Mouse (Mus musculus) kidney, adult 9 months (tissue): ENCODE measurements at regions not wholly inside any gene's neighbourhood (a gene's known extent, or its start where the extent isn't known, plus 50 kb on each side); places are given as distances from the start of the nearest gene placed in this dataset.
A peak's percentile ranks its signal among the peaks of the same experiment; 100 is the strongest.

Source experiments
- DNase-seq: peaks from one replicate; pipeline ENCODE4 v3.0.0; 2022

DNA sequence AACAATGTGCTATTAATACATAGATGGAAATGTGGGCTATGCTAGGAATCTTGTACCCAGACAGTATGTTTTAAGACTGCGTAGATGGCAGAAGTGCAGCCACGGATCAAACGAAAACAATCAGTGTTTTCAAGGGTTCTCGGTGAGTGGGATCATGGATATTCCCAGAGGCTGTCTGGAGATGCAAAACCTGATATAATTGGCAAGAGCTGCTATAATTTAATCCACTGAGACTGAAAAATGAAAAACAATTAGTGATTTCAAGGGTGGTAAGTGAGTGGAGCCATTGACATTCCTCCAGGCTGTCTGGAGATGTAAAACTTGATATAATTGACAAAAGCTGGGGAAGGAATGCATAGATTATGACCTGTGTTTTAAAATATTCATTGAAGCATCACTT is 545.5 kb upstream of the Api5 start:
- DNase-seq: no peak

- DNase-seq: no peak
Observed at GRCm38 (mm10) chr2:94963520-94963919, 525.6 kb upstream of the Api5 start.

DNA sequence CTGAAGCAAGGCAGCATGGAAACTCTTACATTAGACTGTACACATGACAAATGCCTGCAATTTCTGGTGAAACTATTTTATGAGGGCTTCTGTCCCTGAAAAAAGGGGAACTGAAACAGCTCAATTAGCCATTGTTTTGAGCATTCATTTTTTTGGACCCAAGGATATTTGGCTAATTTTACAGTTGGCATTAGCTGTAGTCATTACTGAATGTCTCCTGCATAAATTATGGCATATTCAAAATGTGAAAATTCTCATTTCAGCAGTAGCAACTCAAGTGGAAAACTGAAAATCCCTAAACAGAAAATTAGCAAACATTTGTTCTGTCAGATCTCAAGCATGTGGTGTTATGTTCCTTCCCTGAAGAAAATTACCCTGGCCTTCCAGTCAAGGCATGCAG is 507.7 kb upstream of the Api5 start:
- DNase-seq: no peak

DNA sequence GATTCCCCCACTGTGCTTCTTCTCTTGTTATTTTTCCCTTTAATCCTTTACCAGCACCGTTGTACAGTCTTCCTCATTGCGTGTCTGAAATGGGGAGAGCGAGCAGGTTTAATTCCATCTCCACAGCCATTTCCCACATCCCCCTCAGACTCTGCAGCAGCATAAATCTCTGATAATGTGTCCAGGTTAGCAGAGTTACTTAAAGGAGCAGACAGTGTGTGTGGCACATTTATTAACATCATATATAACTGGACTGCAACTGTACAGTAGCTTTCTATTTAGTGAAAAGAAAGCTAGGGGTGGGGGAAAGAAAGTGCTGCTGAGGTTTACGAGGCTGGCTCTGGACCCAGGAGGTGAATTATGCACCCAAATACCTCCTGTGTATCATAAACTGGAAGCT is 494.2 kb upstream of the Api5 start:
- no peak for DNase-seq

DNA sequence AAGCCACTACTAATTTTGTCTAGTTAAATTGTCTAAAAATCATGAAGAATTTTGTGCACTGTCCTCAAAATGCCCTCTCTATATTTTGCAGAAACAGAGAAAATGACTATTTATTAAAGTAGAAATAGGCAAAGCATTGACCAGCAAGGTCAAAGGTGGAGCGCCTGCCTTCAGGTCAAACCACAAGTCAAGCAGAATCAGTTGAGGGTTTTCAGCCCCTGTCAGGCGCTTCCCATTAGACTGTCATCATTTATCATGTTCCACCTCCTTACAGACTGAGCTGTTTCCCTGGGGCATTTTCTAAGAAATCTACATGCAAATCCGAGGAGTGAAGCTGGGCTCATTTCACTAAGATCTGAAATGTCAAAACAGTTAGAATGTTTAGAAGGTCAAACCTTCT is 481.4 kb upstream of the Api5 start:
- peak; percentile 10 for DNase-seq

DNA sequence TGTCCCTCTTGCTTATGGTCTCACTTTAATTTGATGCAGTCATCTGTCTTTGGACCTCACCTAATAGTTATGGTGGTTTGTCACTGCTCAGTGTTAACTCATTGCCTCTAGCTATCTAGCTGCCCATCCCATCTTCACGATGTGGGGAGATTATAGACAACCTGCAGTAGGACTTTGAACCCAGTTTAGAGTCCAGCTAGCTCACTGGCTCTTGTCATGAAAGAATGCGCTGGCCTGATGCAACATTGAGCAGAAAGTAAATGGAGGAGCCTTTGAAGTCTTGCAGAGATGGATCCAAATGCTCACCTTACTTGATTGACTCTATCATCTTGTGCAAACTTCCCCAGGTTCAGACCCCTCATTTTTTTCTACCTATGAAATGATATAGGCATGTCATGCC is 480.1 kb upstream of the Api5 start:
- no peak for DNase-seq

- DNase-seq: no peak
Observed at GRCm38 (mm10) chr2:94901580-94901979, 463.6 kb upstream of the Api5 start.
